Mouse (Mus musculus) kidney, adult 2 months (tissue): ENCODE measurements at regions not wholly inside any gene's neighbourhood (a gene's known extent, or its start where the extent isn't known, plus 50 kb on each side); places are given as distances from the start of the nearest gene placed in this dataset.

ENCODE experiments used
- CTCF ChIP-seq: fragments of 200-500 bp; conservative IDR thresholded peaks from 2 replicates; pipeline ENCODE4 v1.5.1; 2011; ENCODE audit warnings: low read depth, mild to moderate bottlenecking, control low read depth, low read length, moderate library complexity, mixed read lengths; ENCODE audit not compliant: insufficient read depth, insufficient read length
- POLR2A ChIP-seq: fragments of 200-500 bp; IDR thresholded peaks from one replicate; pipeline ENCODE4 v1.6.1; 2011; ENCODE audit warnings: low read depth, low read length, control low read depth

DNA sequence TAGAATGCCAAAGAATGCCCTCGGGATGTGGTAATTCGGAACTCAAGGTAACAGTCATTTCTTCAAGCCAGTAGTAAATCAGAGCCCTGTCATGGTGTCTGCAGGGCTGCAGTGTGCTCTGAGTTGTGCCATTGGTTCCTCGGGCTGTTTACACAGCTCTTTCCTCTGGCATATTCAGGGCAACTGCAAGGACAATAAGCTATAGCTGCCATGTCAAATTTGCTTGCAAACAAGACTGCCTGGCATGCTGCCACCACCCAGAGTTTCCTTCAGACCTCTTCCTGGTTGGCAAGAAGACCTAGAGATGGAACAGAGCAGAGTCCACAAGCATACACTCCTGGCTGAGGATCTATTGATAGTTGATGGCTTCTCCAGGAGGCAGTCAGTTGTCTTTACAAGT is 167.1 kb upstream of the Plcz1 start:
- no peak for TF ChIP-seq CTCF
- TF ChIP-seq POLR2A = no peak
